Mouse (Mus musculus) thymus, adult 2 months (tissue): ENCODE results near the gene Actb.

Source experiments
- CTCF ChIP-seq: fragments of 200-500 bp; IDR thresholded peaks from 2 replicates; pipeline ENCODE4 v1.5.1; 2012; ENCODE audit warnings: mild to moderate bottlenecking, control low read depth, low read length, moderate library complexity, borderline replicate concordance; ENCODE audit not compliant: control insufficient read depth, poor library complexity, insufficient read depth; ENCODE audit errors: extremely low read depth
- POLR2A ChIP-seq: fragments of 200-500 bp; IDR thresholded peaks from 2 replicates; pipeline ENCODE4 v1.6.1; 2012; ENCODE audit warnings: mild to moderate bottlenecking, low read length, control low read depth, moderate library complexity; ENCODE audit not compliant: control insufficient read depth, poor library complexity, insufficient read depth; ENCODE audit errors: extremely low read depth

DNA sequence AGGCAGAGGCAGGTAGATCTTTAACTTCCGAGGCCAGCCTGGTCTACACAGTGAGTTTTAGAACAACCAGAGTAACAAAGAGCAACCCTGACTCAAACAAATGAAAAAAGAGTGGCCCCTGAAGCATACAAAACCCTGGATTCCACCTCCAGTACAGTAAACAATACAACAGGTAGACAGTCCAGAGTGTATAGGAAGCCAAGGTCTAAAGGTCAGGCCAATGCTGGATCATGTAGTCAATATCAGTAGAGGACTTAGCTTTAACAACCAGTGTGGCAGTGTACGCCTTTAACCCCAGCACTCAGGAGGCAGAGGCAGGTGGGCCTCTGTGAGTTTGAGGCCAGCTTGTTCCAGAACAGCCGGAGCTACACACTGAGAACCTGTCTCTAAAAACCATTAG, 5.8 kb upstream of the Actb start:
- TF ChIP-seq CTCF (no peak), POLR2A (no peak)
